In genomic region chr2:54022708-54023107, GRCm38 (mm10) we compare ENCODE assay signal across 36 mouse cellular contexts.
"Had no signal": no experiment of that assay in that cellular context is flagged by ENCODE, and none has a peak within 500 bp of the region (broad histone marks: within the 10 kb centered on the region; RNA-seq: fewer than 3 reads in every experiment).

No protein-coding gene starts in this region.

- H3K27me3 ChIP-seq: heart, embryonic 12.5 days; heart, embryonic 13.5 days; heart, embryonic 15.5 days; hindbrain, embryonic 12.5 days; hindbrain, embryonic 13.5 days; hindbrain, embryonic 15.5 days; intestine, embryonic 15.5 days; kidney, embryonic 15.5 days had no signal

- H3K9ac ChIP-seq: heart, embryonic 12.5 days; heart, embryonic 13.5 days; heart, embryonic 15.5 days; hindbrain, embryonic 12.5 days; hindbrain, embryonic 13.5 days; hindbrain, embryonic 14.5 days; hindbrain, embryonic 15.5 days; intestine, embryonic 15.5 days; kidney, embryonic 15.5 days had no signal

- H3K27ac ChIP-seq: heart, adult 2 months; heart, embryonic 10.5 days; heart, embryonic 13.5 days; heart, embryonic 15.5 days; hindbrain, embryonic 10.5 days; hindbrain, embryonic 12.5 days; hindbrain, embryonic 13.5 days; hindbrain, embryonic 14.5 days; hindbrain, embryonic 15.5 days; hindbrain, postnatal 0 days; intestine, embryonic 15.5 days; kidney, embryonic 15.5 days; kidney, postnatal 0 days; layer of hippocampus, adult 2 months had no signal

- DNase-seq: heart, adult 18-20 months; heart, adult 2 months; heart, postnatal 10 days; heart, postnatal 14 days; heart, postnatal 36 days; heart, postnatal 4 days; kidney, adult 11 months; kidney, adult 18-20 months; kidney, adult 2 months; kidney, adult 8-10 months; kidney, adult 9 months; kidney, postnatal 10 days; kidney, postnatal 14 days; kidney, postnatal 25 days; kidney, postnatal 36 days; kidney, postnatal 4 days; layer of hippocampus, adult 9-11 months had no signal

- ATAC-seq: hindbrain, embryonic 16.5 days; hindbrain, postnatal 0 days; inflammation-experienced regulatory T-cells, adult 6 months; intestine, embryonic 15.5 days; intestine, embryonic 16.5 days; intestine, postnatal 0 days had no signal

- H3K4me1 ChIP-seq: heart, embryonic 10.5 days; heart, embryonic 12.5 days; heart, embryonic 13.5 days; heart, embryonic 15.5 days; hindbrain, embryonic 10.5 days; hindbrain, embryonic 12.5 days; hindbrain, embryonic 13.5 days; hindbrain, embryonic 15.5 days; intestine, embryonic 15.5 days; kidney, embryonic 15.5 days had no signal

- H3K9me3 ChIP-seq: heart, embryonic 10.5 days; heart, embryonic 12.5 days; heart, embryonic 13.5 days; heart, embryonic 15.5 days; hindbrain, embryonic 10.5 days; hindbrain, embryonic 12.5 days; hindbrain, embryonic 13.5 days; hindbrain, embryonic 15.5 days; intestine, embryonic 15.5 days; kidney, embryonic 15.5 days had no signal

- H3K36me3 ChIP-seq: heart, embryonic 10.5 days; heart, embryonic 12.5 days; heart, embryonic 13.5 days; heart, embryonic 15.5 days; hindbrain, embryonic 10.5 days; hindbrain, embryonic 12.5 days; hindbrain, embryonic 13.5 days; hindbrain, embryonic 15.5 days; intestine, embryonic 15.5 days; kidney, embryonic 15.5 days had no signal

- H3K4me3 ChIP-seq: heart, adult 2 months; heart, embryonic 10.5 days; heart, embryonic 12.5 days; heart, embryonic 13.5 days; heart, embryonic 15.5 days; hindbrain, embryonic 10.5 days; hindbrain, embryonic 12.5 days; hindbrain, embryonic 13.5 days; hindbrain, embryonic 15.5 days; intestine, embryonic 15.5 days; kidney, embryonic 15.5 days; layer of hippocampus, adult 2 months had no signal

- H3K4me2 ChIP-seq: heart, embryonic 11.5 days; heart, embryonic 12.5 days; heart, embryonic 13.5 days; heart, embryonic 15.5 days; hindbrain, embryonic 12.5 days; hindbrain, embryonic 13.5 days; hindbrain, embryonic 14.5 days; hindbrain, embryonic 15.5 days; intestine, embryonic 15.5 days; kidney, embryonic 15.5 days had no signal
